ENCODE assay signal across 9 mouse cellular contexts in the genomic region with DNA sequence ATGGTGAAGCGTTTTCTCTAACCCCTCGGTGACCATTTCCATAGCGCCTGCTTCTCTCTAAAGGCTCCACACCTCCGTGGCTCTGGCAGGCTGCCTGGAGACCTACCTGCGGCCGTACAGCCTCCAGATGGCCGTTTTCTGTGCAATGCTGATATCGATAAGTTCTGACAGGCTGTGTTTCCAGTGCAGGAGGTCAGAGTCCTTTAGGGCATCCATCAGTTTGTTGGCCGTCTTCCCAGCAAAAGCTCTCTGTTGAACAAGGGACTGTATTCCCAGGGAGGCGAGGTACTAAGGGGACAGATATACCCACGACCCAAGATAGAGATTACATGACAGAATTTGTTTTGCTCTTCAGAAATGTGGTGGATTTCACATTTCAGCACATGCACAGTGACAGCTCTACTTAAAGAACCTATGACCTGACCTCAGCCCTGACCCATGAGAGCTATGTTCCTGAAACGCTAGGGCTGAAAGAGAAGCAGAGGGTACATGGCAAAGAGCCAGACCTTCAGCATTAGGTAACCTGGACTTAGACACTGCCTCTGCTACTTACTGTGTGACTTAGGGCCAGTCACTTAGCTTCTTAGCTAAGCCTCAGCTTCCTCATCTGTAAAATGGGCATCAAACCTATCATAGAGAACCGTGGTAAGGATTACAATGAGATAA. TPM values are rescaled to one million over a fixed set of nuclear protein-coding genes. Genes with fewer than 3 reads are reported as not detected.
DNase-seq lines count a peak whose midpoint lies in the region; ATAC-seq and TF ChIP-seq lines count a peak whose summit lies in the region.
"Had no signal": no experiment of that assay in that cellular context is flagged by ENCODE, and none has a peak within 500 bp of the region (broad histone marks: within the 10 kb centered on the region; RNA-seq: fewer than 3 reads in every experiment).

No protein-coding gene starts in this region.

- 70% methylated on average over 13 of the region's 13 CpGs for WGBS in embryonic facial prominence, embryonic 15.5 days
- WGBS in embryonic facial prominence, embryonic 10.5 days = 86% methylated on average over 13 of the region's 13 CpGs
- 58% methylated on average over 13 of the region's 13 CpGs for WGBS in kidney, adult 2 months
- WGBS in kidney, embryonic 15.5 days = 83% methylated on average over 13 of the region's 13 CpGs
- 71% methylated on average over 13 of the region's 13 CpGs for WGBS in liver, embryonic 13.5 days (ENCODE audit: insufficient replicate concordance)

- no peak for TF ChIP-seq CTCF in kidney, adult 2 months (conservative IDR thresholded peaks at IDR 0.05; ENCODE audit: insufficient read depth, insufficient read length, low read depth, low read length)

- no peak for TF ChIP-seq POLR2A in kidney, adult 2 months (IDR thresholded peaks at IDR 0.05; ENCODE audit: low read depth, low read length)

- no peaks in the 10 kb centered on the region for H3K9me3 ChIP-seq in embryonic facial prominence, embryonic 15.5 days (replicated peaks)
- no peaks in the 10 kb centered on the region for H3K9me3 ChIP-seq in embryonic facial prominence, embryonic 10.5 days
- no peaks in the 10 kb centered on the region for H3K9me3 ChIP-seq in kidney, embryonic 15.5 days (replicated peaks)
- no peaks in the 10 kb centered on the region for H3K9me3 ChIP-seq in liver, embryonic 13.5 days (replicated peaks)

- no peak overlapping the region for H3K9ac ChIP-seq in embryonic facial prominence, embryonic 15.5 days
- no peak overlapping the region for H3K9ac ChIP-seq in kidney, embryonic 15.5 days
- no peak overlapping the region for H3K9ac ChIP-seq in liver, embryonic 13.5 days

- no peak overlapping the region for H3K4me3 ChIP-seq in embryonic facial prominence, embryonic 15.5 days (replicated peaks)
- no peak overlapping the region for H3K4me3 ChIP-seq in embryonic facial prominence, embryonic 10.5 days
- no peak overlapping the region for H3K4me3 ChIP-seq in kidney, adult 2 months (ENCODE audit: insufficient read depth, low read depth, low read length)
- no peak overlapping the region for H3K4me3 ChIP-seq in kidney, embryonic 15.5 days (replicated peaks)
- H3K4me3 ChIP-seq in liver, embryonic 13.5 days (replicated peaks) = no peak overlapping the region
- H3K4me3 ChIP-seq: erythroblast, embryonic 14.5 days had no signal

- no peak overlapping the region for H3K4me2 ChIP-seq in embryonic facial prominence, embryonic 15.5 days (replicated peaks)
- H3K4me2 ChIP-seq in kidney, embryonic 15.5 days = no peak overlapping the region
- no peak overlapping the region for H3K4me2 ChIP-seq in liver, embryonic 13.5 days

- H3K4me1 ChIP-seq in embryonic facial prominence, embryonic 15.5 days = peaks cover 44% of the 10 kb centered on the region
- no peaks in the 10 kb centered on the region for H3K4me1 ChIP-seq in embryonic facial prominence, embryonic 10.5 days
- H3K4me1 ChIP-seq in kidney, adult 2 months (ENCODE audit: control insufficient read depth, insufficient read depth, low read length) = peaks cover 15% of the 10 kb centered on the region; the same call in 1 of the 2 replicates
- H3K4me1 ChIP-seq in kidney, embryonic 15.5 days = no peaks in the 10 kb centered on the region
- H3K4me1 ChIP-seq in liver, embryonic 13.5 days (replicated peaks) = peaks cover 46% of the 10 kb centered on the region

- DNase-seq in embryonic facial prominence, embryonic 10.5 days (ENCODE audit: low spot score) = no peak
- peak; percentile 85 for DNase-seq in kidney, adult 2 months
- peak; percentile 83 for DNase-seq in cerebellum, adult 9-11 months
- DNase-seq in liver, embryonic 13.5 days = no peak
- no peak for DNase-seq in urinary bladder, adult 2 months (ENCODE audit: low spot score)
- no peak for DNase-seq in ovary, postnatal 10 days (ENCODE audit: low spot score)

- H3K36me3 ChIP-seq in embryonic facial prominence, embryonic 15.5 days = peaks cover 88% of the 10 kb centered on the region
- peaks cover 98% of the 10 kb centered on the region for H3K36me3 ChIP-seq in embryonic facial prominence, embryonic 10.5 days (replicated peaks)
- peaks cover 2% of the 10 kb centered on the region; the same call in 1 of the 2 replicates for H3K36me3 ChIP-seq in kidney, adult 2 months (ENCODE audit: control insufficient read depth, insufficient read depth, low read length)
- H3K36me3 ChIP-seq in kidney, embryonic 15.5 days = peaks cover 98% of the 10 kb centered on the region
- H3K36me3 ChIP-seq in liver, embryonic 13.5 days = peaks cover 96% of the 10 kb centered on the region

- peak overlapping the region; percentile 40; the same call in 1 of the 2 replicates for H3K27ac ChIP-seq in embryonic facial prominence, embryonic 15.5 days (replicated peaks)
- H3K27ac ChIP-seq in embryonic facial prominence, embryonic 10.5 days (replicated peaks) = no peak overlapping the region
- H3K27ac ChIP-seq in kidney, adult 2 months (ENCODE audit: insufficient read depth, low read depth, low read length) = peak overlapping the region; percentile 52; the same call in 1 of the 2 replicates
- H3K27ac ChIP-seq in kidney, embryonic 15.5 days = no peak overlapping the region
- peak overlapping the region; percentile 74 for H3K27ac ChIP-seq in liver, embryonic 13.5 days

- no peak for ATAC-seq in embryonic facial prominence, embryonic 15.5 days (ENCODE audit: insufficient number of reproducible peaks, low FRiP score, low TSS enrichment, low read depth)
- ATAC-seq in kidney, embryonic 15.5 days (replicated peaks; ENCODE audit: low FRiP score) = no peak
- ATAC-seq in liver, embryonic 13.5 days (ENCODE audit: low read depth) = peak; percentile 47

- no peaks in the 10 kb centered on the region for H3K27me3 ChIP-seq in embryonic facial prominence, embryonic 15.5 days
- H3K27me3 ChIP-seq in embryonic facial prominence, embryonic 10.5 days (replicated peaks; ENCODE audit: low read depth, poor library complexity, severe bottlenecking) = no peaks in the 10 kb centered on the region
- H3K27me3 ChIP-seq in kidney, adult 2 months (replicated peaks; ENCODE audit: control insufficient read depth, insufficient read depth, low read length) = no peaks in the 10 kb centered on the region
- H3K27me3 ChIP-seq in kidney, embryonic 15.5 days = no peaks in the 10 kb centered on the region
- H3K27me3 ChIP-seq in liver, embryonic 13.5 days = no peaks in the 10 kb centered on the region

RNA-seq across cellular contexts. Expression of a gene that starts 20.7 kb away (rescaled TPM):
- polyA plus RNA-seq in embryonic facial prominence, embryonic 15.5 days (2015; fragmentation: Nextera tagmentation; extraction: Ambion mirVana) = 390 and 401 TPM in 2 replicates
- polyA plus RNA-seq in embryonic facial prominence, embryonic 10.5 days (2016; fragmentation: Nextera tagmentation; extraction: Ambion mirVana) = 477 and 502 TPM in 2 replicates
- 209 and 220 TPM in 2 replicates for polyA plus RNA-seq in kidney, adult 2 months (2012; rRNA removed)
- polyA plus RNA-seq in kidney, embryonic 15.5 days (2015; fragmentation: Nextera tagmentation; extraction: Ambion mirVana) = 420 and 439 TPM in 2 replicates
- polyA plus RNA-seq in liver, embryonic 13.5 days (2015; fragmentation: Nextera tagmentation; extraction: Ambion mirVana) = 258 and 301 TPM in 2 replicates
- polyA plus RNA-seq in urinary bladder, adult 2 months (2012; rRNA removed) = 404 and 530 TPM in 2 replicates

RNA-seq across cellular contexts. Expression of a gene that starts 21.3 kb away (rescaled TPM):
- polyA plus RNA-seq in embryonic facial prominence, embryonic 15.5 days (2015; fragmentation: Nextera tagmentation; extraction: Ambion mirVana) = 38.4 and 38.9 TPM in 2 replicates
- polyA plus RNA-seq in embryonic facial prominence, embryonic 10.5 days (2016; fragmentation: Nextera tagmentation; extraction: Ambion mirVana) = 21.9 and 26.3 TPM in 2 replicates
- 17.7 and 18.8 TPM in 2 replicates for polyA plus RNA-seq in kidney, adult 2 months (2012; rRNA removed)
- polyA plus RNA-seq in kidney, embryonic 15.5 days (2015; fragmentation: Nextera tagmentation; extraction: Ambion mirVana) = 35.5 and 39.5 TPM in 2 replicates
- 9.6 and 11.5 TPM in 2 replicates for polyA plus RNA-seq in liver, embryonic 13.5 days (2015; fragmentation: Nextera tagmentation; extraction: Ambion mirVana)
- 29.4 and 29.8 TPM in 2 replicates for polyA plus RNA-seq in urinary bladder, adult 2 months (2012; rRNA removed)

RNA-seq across cellular contexts. Expression of a gene that starts 49.4 kb away (rescaled TPM):
- polyA plus RNA-seq in embryonic facial prominence, embryonic 15.5 days (2015; fragmentation: Nextera tagmentation; extraction: Ambion mirVana) = 32.0 and 36.0 TPM in 2 replicates
- polyA plus RNA-seq in embryonic facial prominence, embryonic 10.5 days (2016; fragmentation: Nextera tagmentation; extraction: Ambion mirVana) = 48.5 and 48.7 TPM in 2 replicates
- 12.8 and 13.0 TPM in 2 replicates for polyA plus RNA-seq in kidney, adult 2 months (2012; rRNA removed)
- polyA plus RNA-seq in kidney, embryonic 15.5 days (2015; fragmentation: Nextera tagmentation; extraction: Ambion mirVana) = 32.3 and 34.2 TPM in 2 replicates
- polyA plus RNA-seq in liver, embryonic 13.5 days (2015; fragmentation: Nextera tagmentation; extraction: Ambion mirVana) = 13.7 and 13.8 TPM in 2 replicates
- polyA plus RNA-seq in urinary bladder, adult 2 months (2012; rRNA removed) = 22.6 and 26.7 TPM in 2 replicates

Comparison
In these comparisons a context has a peak if more than half of its experiments do, and no peak if none do; other contexts are left out.
1. H3K27ac ChIP-seq: peak in embryonic facial prominence, embryonic 15.5 days (single experiment), kidney, adult 2 months (single experiment) and liver, embryonic 13.5 days (single experiment); none in embryonic facial prominence, embryonic 10.5 days (single experiment) and kidney, embryonic 15.5 days (single experiment).
2. DNase-seq: peak in kidney, adult 2 months (single experiment) and cerebellum, adult 9-11 months (single experiment); none in embryonic facial prominence, embryonic 10.5 days (single experiment), liver, embryonic 13.5 days (single experiment), urinary bladder, adult 2 months (single experiment) and ovary, postnatal 10 days (single experiment).